Mouse (Mus musculus) heart, adult 2 months (tissue): Measurements from ENCODE around the gene A2ml1. TPM values are rescaled to one million over a fixed set of nuclear protein-coding genes. Genes with fewer than 3 reads are reported as not detected.

Experiments
- DNase-seq, 2 experiments: peaks; one replicate each; pipeline ENCODE4 v3.0.0; 2021
- H3K27ac ChIP-seq: fragments of 200-600 bp; 2 replicates; pipeline ENCODE4 v1.8.1; 2022
- H3K27me3 ChIP-seq: fragments of 200-500 bp; 2 replicates; pipeline ENCODE4 v1.6.1; 2012; ENCODE audit warnings: mild to moderate bottlenecking, low read length, inconsistent platforms, mixed read lengths; ENCODE audit not compliant: control insufficient read depth, insufficient read depth
- H3K36me3 ChIP-seq: fragments of 200-500 bp; 2 replicates; pipeline ENCODE4 v1.6.1; 2012; ENCODE audit warnings: low read length, inconsistent platforms; ENCODE audit not compliant: control insufficient read depth, insufficient read depth
- H3K4me1 ChIP-seq: fragments of 200-500 bp; 2 replicates; pipeline ENCODE4 v1.6.1; 2011; ENCODE audit warnings: low read length; ENCODE audit not compliant: control insufficient read depth, insufficient read depth
- H3K4me3 ChIP-seq: fragments of 200-600 bp; 2 replicates; pipeline ENCODE4 v1.8.1; 2022
- H3K79me2 ChIP-seq: fragments of 200-500 bp; replicated peaks from 2 replicates; pipeline ENCODE4 v1.6.1; 2012; ENCODE audit warnings: mild to moderate bottlenecking, inconsistent platforms, low read length, moderate library complexity, mixed read lengths; ENCODE audit not compliant: control insufficient read depth, insufficient read depth
- H3K9ac ChIP-seq: fragments of 200-500 bp; 2 replicates; pipeline ENCODE4 v1.6.1; 2012; ENCODE audit warnings: low read depth, mild to moderate bottlenecking, control low read depth, inconsistent platforms, low read length, mixed read lengths
- CTCF ChIP-seq: fragments of 200-600 bp; IDR thresholded peaks from 2 replicates; pipeline ENCODE4 v1.8.1; 2022; ENCODE audit warnings: antibody characterized with exemption, mild to moderate bottlenecking, moderate library complexity
- EP300 ChIP-seq: fragments of 200-500 bp; IDR thresholded peaks from 2 replicates; pipeline ENCODE4 v1.6.1; 2011; ENCODE audit warnings: low read depth, low read length, control low read depth; ENCODE audit not compliant: insufficient read depth
- POLR2A ChIP-seq: fragments of 200-500 bp; IDR thresholded peaks from 2 replicates; pipeline ENCODE4 v1.6.1; 2011; ENCODE audit warnings: mild to moderate bottlenecking, low read depth, low read length, control low read depth; ENCODE audit not compliant: insufficient read depth
- WGBS: fragments of 180-500 bp; shearing (Covaris S2); methylation state at CpG from one replicate; pipeline ENCODE4 v1.1.7; 2018; 5-methylcytosine and 5-hydroxymethylcytosine counted together
- intact Hi-C: fragments of 180-260 bp; cut with DNase I; formaldehyde crosslinking; loops from one replicate; pipeline ENCODE4 v1.15.1; 2025
- polyA plus RNA-seq: library from polyadenylated mRNA; depleted of rRNA; stranded (reverse); fragments of >200 nt; gene quantifications from 2 replicates; pipeline ENCODE4 v1.2.3, GENCODE M21; 2012
- total RNA-seq, 2 experiments: library from RNA; stranded (reverse); gene quantifications; 2 replicates each; pipeline ENCODE4 v1.2.3; 2021

Gene A2ml1
- total and polyA plus RNA-seq, 3 experiments: 1.6 TPM; not detected in 2

GRCm38 (mm10) chr6:128527110-128527509 lies 54.3 kb downstream of the A2ml1 start:
- TF ChIP-seq CTCF (no peak), POLR2A (no peak), EP300 (no peak)
- WGBS: 56% methylated on average over 1 of the region's 1 CpGs
- H3K36me3 ChIP-seq: no peaks in the 10 kb centered on the region
- no peaks in the 10 kb centered on the region for H3K79me2 ChIP-seq
- H3K27ac ChIP-seq: no peak overlapping the region
- H3K9ac ChIP-seq: no peak overlapping the region
- no peak for DNase-seq
- intact Hi-C loops: no loop called here
- H3K27me3 ChIP-seq: no peaks in the 10 kb centered on the region
- no peaks in the 10 kb centered on the region for H3K4me1 ChIP-seq
- no peak overlapping the region for H3K4me3 ChIP-seq

- TF ChIP-seq POLR2A: no peak
Observed at GRCm38 (mm10) chr6:128526601-128527000, 54.8 kb downstream of the A2ml1 start, which contains the start of gene Pzp. Gene Pzp, minus strand, starts transcription at chr6:128526720.

GRCm38 (mm10) chr6:128525801-128526200 lies 55.6 kb downstream of the A2ml1 start:
- H3K4me1 ChIP-seq: no peaks in the 10 kb centered on the region
- 89% methylated on average over 4 of the region's 4 CpGs for WGBS

More at GRCm38 (mm10) chr6:128526601-128527000, 54.8 kb downstream of the A2ml1 start, which contains the start of gene Pzp:
- H3K4me1 ChIP-seq: no peaks in the 10 kb centered on the region
- WGBS: 78% methylated on average over 4 of the region's 4 CpGs
- intact Hi-C loops: no loop called here
- no peak within 1 kb of the TSS for H3K9ac ChIP-seq
- H3K27ac ChIP-seq: no peak within 1 kb of the TSS
- H3K27me3 ChIP-seq: no peaks in the 10 kb centered on the region
- no peaks in the 10 kb centered on the region for H3K79me2 ChIP-seq
- H3K36me3 ChIP-seq: no peaks in the 10 kb centered on the region
- no peak for DNase-seq
- no peak within 1 kb of the TSS for H3K4me3 ChIP-seq

GRCm38 (mm10) chr6:128523360-128523759 lies 58.0 kb downstream of the A2ml1 start:
- WGBS: 50% methylated on average over 3 of the region's 3 CpGs
- Histone ChIP-seq H3K4me3 (no peak overlapping the region), H3K4me1 (no peaks in the 10 kb centered on the region), H3K79me2 (no peaks in the 10 kb centered on the region), H3K27me3 (no peaks in the 10 kb centered on the region), H3K36me3 (no peaks in the 10 kb centered on the region), H3K27ac (no peak overlapping the region), H3K9ac (no peak overlapping the region)
- intact Hi-C loops: no loop called here
- no peak for TF ChIP-seq POLR2A
- TF ChIP-seq CTCF: no peak
- no peak for TF ChIP-seq EP300
- DNase-seq: no peak

More at GRCm38 (mm10) chr6:128525801-128526200, 55.6 kb downstream of the A2ml1 start:
- no peaks in the 10 kb centered on the region for H3K27me3 ChIP-seq
- H3K9ac ChIP-seq: no peak overlapping the region
- no peak overlapping the region for H3K4me3 ChIP-seq
- DNase-seq: no peak
- no peaks in the 10 kb centered on the region for H3K79me2 ChIP-seq
- TF ChIP-seq POLR2A (no peak), CTCF (no peak), EP300 (no peak)
- intact Hi-C loops: no loop called here
- no peaks in the 10 kb centered on the region for H3K36me3 ChIP-seq
- H3K27ac ChIP-seq: no peak overlapping the region

- H3K4me3 ChIP-seq: no peak overlapping the region
- intact Hi-C loops: no loop called here
- no peak overlapping the region for H3K9ac ChIP-seq
- 91% methylated on average over 7 of the region's 7 CpGs for WGBS
- TF ChIP-seq CTCF (no peak), EP300 (no peak), POLR2A (no peak)
- H3K27ac ChIP-seq: no peak overlapping the region
- no peaks in the 10 kb centered on the region for H3K27me3 ChIP-seq
- H3K4me1 ChIP-seq: no peaks in the 10 kb centered on the region
- H3K36me3 ChIP-seq: no peaks in the 10 kb centered on the region
- DNase-seq: no peak
- no peaks in the 10 kb centered on the region for H3K79me2 ChIP-seq
Observed at GRCm38 (mm10) chr6:128519159-128519558, 62.2 kb downstream of the A2ml1 start.

GRCm38 (mm10) chr6:128505676-128506236 lies 75.7 kb downstream of the A2ml1 start:
- no peak for TF ChIP-seq EP300
- TF ChIP-seq POLR2A: no peak
- no peak for TF ChIP-seq CTCF
- no peaks in the 10 kb centered on the region for H3K36me3 ChIP-seq
- no peaks in the 10 kb centered on the region for H3K27me3 ChIP-seq
- no peak overlapping the region for H3K27ac ChIP-seq
- no peak overlapping the region for H3K9ac ChIP-seq
- 83% methylated on average over 2 of the region's 2 CpGs for WGBS
- intact Hi-C loops: no loop called here
- DNase-seq: no peak
- no peak overlapping the region for H3K4me3 ChIP-seq
- H3K4me1 ChIP-seq: no peaks in the 10 kb centered on the region
- no peaks in the 10 kb centered on the region for H3K79me2 ChIP-seq
